Mouse (Mus musculus): ENCODE measurements around the gene Cdon. TPM values are rescaled to one million over a fixed set of nuclear protein-coding genes. Genes with fewer than 3 reads are reported as not detected.
A peak's percentile ranks its signal among the peaks of the same experiment; 100 is the strongest.

Gene Cdon
- polyA plus RNA-seq, 1 experiment from 2014 or later, result 4.6 TPM

GRCm38 (mm10) chr9:35405038-35405905 lies 15.7 kb upstream of the Cdon start:
- no peak overlapping the region for H3K27ac ChIP-seq (ENCODE audit: low read depth, low read length)
- H3K36me3 ChIP-seq (ENCODE audit: control insufficient read depth, insufficient read depth, low read length), result no peaks in the 10 kb centered on the region
- peaks cover 8% of the 10 kb centered on the region; the same call in 1 of the 2 replicates for H3K4me1 ChIP-seq (ENCODE audit: control insufficient read depth, insufficient read depth, low read length)
- H3K9me3 ChIP-seq (ENCODE audit: control insufficient read depth, low read length), result no peaks in the 10 kb centered on the region
- H3K9ac ChIP-seq (replicated peaks; ENCODE audit: low read depth, low read length), result no peak overlapping the region
- no peak for ATAC-seq (ENCODE audit: low read depth)
- 32% methylated on average over 13 of the region's 13 CpGs for whole genome bisulfite sequencing
- H3K4me3 ChIP-seq (ENCODE audit: low read depth, low read length), result no peak overlapping the region
- H3K4me2 ChIP-seq (ENCODE audit: low read depth, low read length), result no peak overlapping the region
- peaks cover 14% of the 10 kb centered on the region for H3K27me3 ChIP-seq (ENCODE audit: control insufficient read depth, insufficient read depth, low read length)

GRCm38 (mm10) chr9:35411225-35411965 lies 9.5 kb upstream of the Cdon start:
- ATAC-seq (ENCODE audit: low read depth), result peak; percentile 49; the same call in 1 of the 2 replicates
- 53% methylated on average over 11 of the region's 11 CpGs for WGBS

GRCm38 (mm10) chr9:35411975-35412374 lies 9.0 kb upstream of the Cdon start:
- H3K9me3 ChIP-seq (ENCODE audit: control insufficient read depth, low read length), result no peaks in the 10 kb centered on the region
- peaks cover 7% of the 10 kb centered on the region; the same call in 1 of the 2 replicates for H3K27me3 ChIP-seq (ENCODE audit: control insufficient read depth, insufficient read depth, low read length)
- WGBS, result 42% methylated on average over 7 of the region's 7 CpGs
- H3K4me3 ChIP-seq (ENCODE audit: low read depth, low read length), result no peak overlapping the region
- peaks cover 4% of the 10 kb centered on the region; the same call in 1 of the 2 replicates for H3K4me1 ChIP-seq (ENCODE audit: control insufficient read depth, insufficient read depth, low read length)
- no peaks in the 10 kb centered on the region for H3K36me3 ChIP-seq (ENCODE audit: control insufficient read depth, insufficient read depth, low read length)
- no peak overlapping the region for H3K4me2 ChIP-seq (ENCODE audit: low read depth, low read length)
- no peak overlapping the region; the same call in 1 of the 2 replicates for H3K27ac ChIP-seq (ENCODE audit: low read depth, low read length)
- H3K9ac ChIP-seq (replicated peaks; ENCODE audit: low read depth, low read length), result no peak overlapping the region
- ATAC-seq (ENCODE audit: low read depth), result peak; percentile 13; the same call in 1 of the 2 replicates

More at GRCm38 (mm10) chr9:35411225-35411965, 9.5 kb upstream of the Cdon start:
- Histone ChIP-seq H3K36me3 (ENCODE audit: control insufficient read depth, insufficient read depth, low read length) (no peaks in the 10 kb centered on the region), H3K9me3 (ENCODE audit: control insufficient read depth, low read length) (no peaks in the 10 kb centered on the region), H3K27ac (ENCODE audit: low read depth, low read length) (no peak overlapping the region; the same call in 1 of the 2 replicates), H3K4me2 (ENCODE audit: low read depth, low read length) (no peak overlapping the region), H3K27me3 (ENCODE audit: control insufficient read depth, insufficient read depth, low read length) (peaks cover 9% of the 10 kb centered on the region; the same call in 1 of the 2 replicates), H3K4me3 (ENCODE audit: low read depth, low read length) (no peak overlapping the region), H3K4me1 (ENCODE audit: control insufficient read depth, insufficient read depth, low read length) (peaks cover 4% of the 10 kb centered on the region; the same call in 1 of the 2 replicates), H3K9ac (replicated peaks; ENCODE audit: low read depth, low read length) (no peak overlapping the region)

- Histone ChIP-seq H3K9ac (replicated peaks; ENCODE audit: low read depth, low read length) (peak overlapping the region; percentile 94), H3K4me2 (ENCODE audit: low read depth, low read length) (peak overlapping the region; percentile 59), H3K27me3 (ENCODE audit: control insufficient read depth, insufficient read depth, low read length) (no peaks in the 10 kb centered on the region), H3K4me1 (ENCODE audit: control insufficient read depth, insufficient read depth, low read length) (peaks cover 15% of the 10 kb centered on the region), H3K36me3 (ENCODE audit: control insufficient read depth, insufficient read depth, low read length) (no peaks in the 10 kb centered on the region), H3K4me3 (ENCODE audit: low read depth, low read length) (peak overlapping the region; percentile 97), H3K9me3 (ENCODE audit: control insufficient read depth, low read length) (no peaks in the 10 kb centered on the region), H3K27ac (ENCODE audit: low read depth, low read length) (peak overlapping the region; percentile 96)
- WGBS, result under 1% methylated on average over 34 of the region's 35 CpGs
- ATAC-seq (ENCODE audit: low read depth), result peak; percentile 81
These were observed 855 bp downstream of the Cdon start for GRCm38 (mm10) chr9:35421730-35422235.

- ATAC-seq (ENCODE audit: low read depth), result no peak
- peaks cover 15% of the 10 kb centered on the region for H3K4me1 ChIP-seq (ENCODE audit: control insufficient read depth, insufficient read depth, low read length)
- peak overlapping the region; percentile 59 for H3K4me2 ChIP-seq (ENCODE audit: low read depth, low read length)
- peak overlapping the region; percentile 97 for H3K4me3 ChIP-seq (ENCODE audit: low read depth, low read length)
- H3K27ac ChIP-seq (ENCODE audit: low read depth, low read length), result peak overlapping the region; percentile 10; the same call in 1 of the 2 replicates
- H3K9me3 ChIP-seq (ENCODE audit: control insufficient read depth, low read length), result no peaks in the 10 kb centered on the region
- 1% methylated on average over 4 of the region's 4 CpGs for WGBS
- H3K27me3 ChIP-seq (ENCODE audit: control insufficient read depth, insufficient read depth, low read length), result no peaks in the 10 kb centered on the region
- H3K9ac ChIP-seq (replicated peaks; ENCODE audit: low read depth, low read length), result peak overlapping the region; percentile 94; the same call in 1 of the 2 replicates
- H3K36me3 ChIP-seq (ENCODE audit: control insufficient read depth, insufficient read depth, low read length), result no peaks in the 10 kb centered on the region
These were observed 1.5 kb downstream of the Cdon start for GRCm38 (mm10) chr9:35422405-35422941.

- Histone ChIP-seq H3K4me1 (ENCODE audit: control insufficient read depth, insufficient read depth, low read length) (peaks cover 15% of the 10 kb centered on the region), H3K9ac (replicated peaks; ENCODE audit: low read depth, low read length) (no peak overlapping the region), H3K4me2 (ENCODE audit: low read depth, low read length) (peak overlapping the region; percentile 59), H3K9me3 (ENCODE audit: control insufficient read depth, low read length) (no peaks in the 10 kb centered on the region), H3K4me3 (ENCODE audit: low read depth, low read length) (peak overlapping the region; percentile 3; the same call in 1 of the 2 replicates), H3K27me3 (ENCODE audit: control insufficient read depth, insufficient read depth, low read length) (no peaks in the 10 kb centered on the region), H3K27ac (ENCODE audit: low read depth, low read length) (no peak overlapping the region), H3K36me3 (ENCODE audit: control insufficient read depth, insufficient read depth, low read length) (no peaks in the 10 kb centered on the region)
- ATAC-seq (ENCODE audit: low read depth), result no peak
- WGBS, result 17% methylated on average over 4 of the region's 4 CpGs
These were observed 2.3 kb downstream of the Cdon start for GRCm38 (mm10) chr9:35423265-35423664.

GRCm38 (mm10) chr9:35424671-35425070 lies 3.7 kb downstream of the Cdon start:
- H3K36me3 ChIP-seq (ENCODE audit: control insufficient read depth, insufficient read depth, low read length), result no peaks in the 10 kb centered on the region
- no peak overlapping the region; the same call in 1 of the 2 replicates for H3K9ac ChIP-seq (replicated peaks; ENCODE audit: low read depth, low read length)
- no peaks in the 10 kb centered on the region for H3K27me3 ChIP-seq (ENCODE audit: control insufficient read depth, insufficient read depth, low read length)
- H3K9me3 ChIP-seq (ENCODE audit: control insufficient read depth, low read length), result no peaks in the 10 kb centered on the region
- peak overlapping the region; percentile 49 for H3K4me2 ChIP-seq (ENCODE audit: low read depth, low read length)
- 6% methylated on average over 8 of the region's 8 CpGs for WGBS
- peak overlapping the region; percentile 48 for H3K27ac ChIP-seq (ENCODE audit: low read depth, low read length)
- peaks cover 15% of the 10 kb centered on the region for H3K4me1 ChIP-seq (ENCODE audit: control insufficient read depth, insufficient read depth, low read length)
- ATAC-seq (ENCODE audit: low read depth), result peak; percentile 10; the same call in 1 of the 2 replicates
- peak overlapping the region; percentile 13 for H3K4me3 ChIP-seq (ENCODE audit: low read depth, low read length)

- no peak for ATAC-seq (ENCODE audit: low read depth)
- H3K4me3 ChIP-seq (ENCODE audit: low read depth, low read length), result no peak overlapping the region
- H3K9me3 ChIP-seq (ENCODE audit: control insufficient read depth, low read length), result no peaks in the 10 kb centered on the region
- H3K4me2 ChIP-seq (ENCODE audit: low read depth, low read length), result no peak overlapping the region
- no peaks in the 10 kb centered on the region for H3K27me3 ChIP-seq (ENCODE audit: control insufficient read depth, insufficient read depth, low read length)
- H3K4me1 ChIP-seq (ENCODE audit: control insufficient read depth, insufficient read depth, low read length), result peaks cover 18% of the 10 kb centered on the region; the same call in 1 of the 2 replicates
- no peak overlapping the region for H3K9ac ChIP-seq (replicated peaks; ENCODE audit: low read depth, low read length)
- no peak overlapping the region for H3K27ac ChIP-seq (ENCODE audit: low read depth, low read length)
- no peaks in the 10 kb centered on the region for H3K36me3 ChIP-seq (ENCODE audit: control insufficient read depth, insufficient read depth, low read length)
- WGBS, result 73% methylated on average over 8 of the region's 8 CpGs
These were observed 9.5 kb downstream of the Cdon start for GRCm38 (mm10) chr9:35430476-35430875.

Data from neural tube, embryonic 14.5 days (tissue).